Mouse (Mus musculus): Measurements from ENCODE around the gene Olfr5. TPM values are rescaled to one million over a fixed set of nuclear protein-coding genes. Genes with fewer than 3 reads are reported as not detected.
"Not testable (repeated sequence)": the region's sequence is repeated elsewhere in the genome, so short reads cannot be mapped to it uniquely, and the experiment has no call there.

Olfr5 gene
- not detected in 2 replicates for polyA plus RNA-seq (2014; fragmentation: Nextera tagmentation; extraction: Ambion mirVana)

- no peak within 1 kb of the TSS for H3K4me3 ChIP-seq (ENCODE audit: low read depth, low read length)
- no peaks in the 10 kb centered on the region for H3K4me1 ChIP-seq (ENCODE audit: insufficient read depth)
- TF ChIP-seq CTCF (IDR thresholded peaks at IDR 0.05; ENCODE audit: low read depth): no peak
- H3K9me3 ChIP-seq (ENCODE audit: low read depth, low read length): no peaks in the 10 kb centered on the region
- no peak within 1 kb of the TSS for H3K27ac ChIP-seq (ENCODE audit: low read depth)
- no peaks in the 10 kb centered on the region for H3K27me3 ChIP-seq (ENCODE audit: insufficient read depth, low read length)
- DNase-seq (no peak), ATAC-seq (ENCODE audit: insufficient read depth) (no peak)
- H3K9ac ChIP-seq: no peak within 1 kb of the TSS
- WGBS: 18% methylated on average over 2 of the region's 2 CpGs
- no peak within 1 kb of the TSS for H3K4me2 ChIP-seq
- H3K36me3 ChIP-seq (ENCODE audit: insufficient read depth): no peaks in the 10 kb centered on the region
Observed at GRCm38 (mm10) chr7:6486841-6487240, at the start of gene Olfr5. TSS of gene Olfr5 (minus strand) at chr7:6486941.

- no peak overlapping the region for H3K4me3 ChIP-seq (ENCODE audit: low read depth, low read length)
- no peaks in the 10 kb centered on the region for H3K36me3 ChIP-seq (ENCODE audit: insufficient read depth)
- peak; percentile 56 for TF ChIP-seq CTCF (IDR thresholded peaks at IDR 0.05; ENCODE audit: low read depth)
- no peaks in the 10 kb centered on the region for H3K27me3 ChIP-seq (ENCODE audit: insufficient read depth, low read length)
- no peaks in the 10 kb centered on the region for H3K4me1 ChIP-seq (ENCODE audit: insufficient read depth)
- H3K9me3 ChIP-seq (ENCODE audit: low read depth, low read length): no peaks in the 10 kb centered on the region
- DNase-seq (peak; percentile 11), ATAC-seq (ENCODE audit: insufficient read depth) (no peak)
- 67% methylated on average over 5 of the region's 5 CpGs for WGBS
- no peak overlapping the region for H3K27ac ChIP-seq (ENCODE audit: low read depth)
- no peak overlapping the region for H3K4me2 ChIP-seq
- no peak overlapping the region for H3K9ac ChIP-seq
Observed at GRCm38 (mm10) chr7:6526141-6526540, 39.4 kb upstream of the Olfr5 start.

GRCm38 (mm10) chr7:6525001-6525400 is 38.3 kb upstream of the Olfr5 start:
- no peak overlapping the region for H3K27ac ChIP-seq (ENCODE audit: low read depth)
- TF ChIP-seq CTCF (IDR thresholded peaks at IDR 0.05; ENCODE audit: low read depth): no peak
- ATAC-seq (ENCODE audit: insufficient read depth) (no peak), DNase-seq (no peak)
- no peak overlapping the region for H3K9ac ChIP-seq
- H3K4me2 ChIP-seq: no peak overlapping the region
- no peaks in the 10 kb centered on the region for H3K9me3 ChIP-seq (ENCODE audit: low read depth, low read length)
- H3K4me1 ChIP-seq (ENCODE audit: insufficient read depth): no peaks in the 10 kb centered on the region
- no peaks in the 10 kb centered on the region for H3K36me3 ChIP-seq (ENCODE audit: insufficient read depth)
- H3K27me3 ChIP-seq (ENCODE audit: insufficient read depth, low read length): no peaks in the 10 kb centered on the region
- H3K4me3 ChIP-seq (ENCODE audit: low read depth, low read length): no peak overlapping the region
- WGBS: 61% methylated on average over 3 of the region's 3 CpGs

GRCm38 (mm10) chr7:6522850-6523249 is 36.1 kb upstream of the Olfr5 start, which contains the start of gene Olfr1349:
TSS of gene Olfr1349 (minus strand) at chr7:6522950.
- Histone ChIP-seq H3K27ac (ENCODE audit: low read depth) (no peak within 1 kb of the TSS), H3K36me3 (ENCODE audit: insufficient read depth) (no peaks in the 10 kb centered on the region), H3K4me2 (no peak within 1 kb of the TSS), H3K27me3 (ENCODE audit: insufficient read depth, low read length) (no peaks in the 10 kb centered on the region), H3K9ac (no peak within 1 kb of the TSS), H3K4me1 (ENCODE audit: insufficient read depth) (no peaks in the 10 kb centered on the region), H3K4me3 (ENCODE audit: low read depth, low read length) (no peak within 1 kb of the TSS), H3K9me3 (ENCODE audit: low read depth, low read length) (no peaks in the 10 kb centered on the region)
- ATAC-seq (ENCODE audit: insufficient read depth) (no peak), DNase-seq (no peak)
- WGBS: 79% methylated on average over 5 of the region's 5 CpGs
- TF ChIP-seq CTCF (IDR thresholded peaks at IDR 0.05; ENCODE audit: low read depth): no peak

- ATAC-seq (ENCODE audit: insufficient read depth) (no peak), DNase-seq (no peak)
- Histone ChIP-seq H3K9me3 (ENCODE audit: low read depth, low read length) (no peaks in the 10 kb centered on the region), H3K4me1 (ENCODE audit: insufficient read depth) (no peaks in the 10 kb centered on the region), H3K36me3 (ENCODE audit: insufficient read depth) (no peaks in the 10 kb centered on the region), H3K27me3 (ENCODE audit: insufficient read depth, low read length) (no peaks in the 10 kb centered on the region), H3K27ac (ENCODE audit: low read depth) (no peak overlapping the region), H3K4me2 (no peak overlapping the region), H3K4me3 (ENCODE audit: low read depth, low read length) (no peak overlapping the region), H3K9ac (no peak overlapping the region)
- no peak for TF ChIP-seq CTCF (IDR thresholded peaks at IDR 0.05; ENCODE audit: low read depth)
- WGBS: 29% methylated on average over 1 of the region's 1 CpGs
Observed at GRCm38 (mm10) chr7:6521666-6522065, 34.9 kb upstream of the Olfr5 start.

- H3K27ac ChIP-seq (ENCODE audit: low read depth): no peak within 1 kb of the TSS
- 88% methylated on average over 1 of the region's 1 CpGs for WGBS
- no peak for TF ChIP-seq CTCF (IDR thresholded peaks at IDR 0.05; ENCODE audit: low read depth)
- no peaks in the 10 kb centered on the region for H3K36me3 ChIP-seq (ENCODE audit: insufficient read depth)
- H3K4me3 ChIP-seq (ENCODE audit: low read depth, low read length): no peak within 1 kb of the TSS
- no peak within 1 kb of the TSS for H3K9ac ChIP-seq
- ATAC-seq (ENCODE audit: insufficient read depth): no peak
- no peaks in the 10 kb centered on the region for H3K27me3 ChIP-seq (ENCODE audit: insufficient read depth, low read length)
- H3K4me1 ChIP-seq (ENCODE audit: insufficient read depth): no peaks in the 10 kb centered on the region
- no peak for DNase-seq
- no peaks in the 10 kb centered on the region for H3K9me3 ChIP-seq (ENCODE audit: low read depth, low read length)
- H3K4me2 ChIP-seq: no peak within 1 kb of the TSS
Observed at GRCm38 (mm10) chr7:6508648-6509047, 21.9 kb upstream of the Olfr5 start, which contains the start of gene Olfr1348. TSS of gene Olfr1348 (minus strand) at chr7:6508748.

GRCm38 (mm10) chr7:6499655-6500054 is 12.9 kb upstream of the Olfr5 start, which contains the start of gene Olfr1347:
TSS of gene Olfr1347 (minus strand) at chr7:6499755.
- no peak within 1 kb of the TSS for H3K4me2 ChIP-seq
- no peaks in the 10 kb centered on the region for H3K9me3 ChIP-seq (ENCODE audit: low read depth, low read length)
- H3K4me1 ChIP-seq (ENCODE audit: insufficient read depth): no peaks in the 10 kb centered on the region
- DNase-seq (no peak), ATAC-seq (ENCODE audit: insufficient read depth) (no peak)
- no peak within 1 kb of the TSS for H3K4me3 ChIP-seq (ENCODE audit: low read depth, low read length)
- WGBS: 40% methylated on average over 1 of the region's 1 CpGs
- no peak within 1 kb of the TSS for H3K9ac ChIP-seq
- H3K27me3 ChIP-seq (ENCODE audit: insufficient read depth, low read length): no peaks in the 10 kb centered on the region
- TF ChIP-seq CTCF (IDR thresholded peaks at IDR 0.05; ENCODE audit: low read depth): no peak
- no peak within 1 kb of the TSS for H3K27ac ChIP-seq (ENCODE audit: low read depth)
- H3K36me3 ChIP-seq (ENCODE audit: insufficient read depth): no peaks in the 10 kb centered on the region

- H3K27ac ChIP-seq (ENCODE audit: low read depth); H3K4me1 ChIP-seq (ENCODE audit: insufficient read depth); H3K9ac ChIP-seq; H3K36me3 ChIP-seq (ENCODE audit: insufficient read depth); H3K27me3 ChIP-seq (ENCODE audit: insufficient read depth, low read length); ATAC-seq (ENCODE audit: insufficient read depth); H3K4me3 ChIP-seq (ENCODE audit: low read depth, low read length); DNase-seq; H3K9me3 ChIP-seq (ENCODE audit: low read depth, low read length); H3K4me2 ChIP-seq: not testable (repeated sequence)
- 70% methylated on average over 2 of the region's 2 CpGs for WGBS
Observed at GRCm38 (mm10) chr7:6477633-6478032, 9.1 kb downstream of the Olfr5 start.

Measured in lung, embryonic 14.5 days (tissue).